Mouse (Mus musculus) G1E (cell line): Measurements from ENCODE around the gene Cenpc1.

Source experiments
- CTCF ChIP-seq: IDR thresholded peaks from 2 replicates; pipeline ENCODE4 v1.5.1; 2012; ENCODE audit warnings: low read depth, low read length, inconsistent platforms, mixed read lengths
- GATA1 ChIP-seq: IDR thresholded peaks from 2 replicates; pipeline ENCODE4 v1.6.1; 2012; ENCODE audit warnings: borderline replicate concordance, low read length, inconsistent platforms, mixed read lengths

DNA sequence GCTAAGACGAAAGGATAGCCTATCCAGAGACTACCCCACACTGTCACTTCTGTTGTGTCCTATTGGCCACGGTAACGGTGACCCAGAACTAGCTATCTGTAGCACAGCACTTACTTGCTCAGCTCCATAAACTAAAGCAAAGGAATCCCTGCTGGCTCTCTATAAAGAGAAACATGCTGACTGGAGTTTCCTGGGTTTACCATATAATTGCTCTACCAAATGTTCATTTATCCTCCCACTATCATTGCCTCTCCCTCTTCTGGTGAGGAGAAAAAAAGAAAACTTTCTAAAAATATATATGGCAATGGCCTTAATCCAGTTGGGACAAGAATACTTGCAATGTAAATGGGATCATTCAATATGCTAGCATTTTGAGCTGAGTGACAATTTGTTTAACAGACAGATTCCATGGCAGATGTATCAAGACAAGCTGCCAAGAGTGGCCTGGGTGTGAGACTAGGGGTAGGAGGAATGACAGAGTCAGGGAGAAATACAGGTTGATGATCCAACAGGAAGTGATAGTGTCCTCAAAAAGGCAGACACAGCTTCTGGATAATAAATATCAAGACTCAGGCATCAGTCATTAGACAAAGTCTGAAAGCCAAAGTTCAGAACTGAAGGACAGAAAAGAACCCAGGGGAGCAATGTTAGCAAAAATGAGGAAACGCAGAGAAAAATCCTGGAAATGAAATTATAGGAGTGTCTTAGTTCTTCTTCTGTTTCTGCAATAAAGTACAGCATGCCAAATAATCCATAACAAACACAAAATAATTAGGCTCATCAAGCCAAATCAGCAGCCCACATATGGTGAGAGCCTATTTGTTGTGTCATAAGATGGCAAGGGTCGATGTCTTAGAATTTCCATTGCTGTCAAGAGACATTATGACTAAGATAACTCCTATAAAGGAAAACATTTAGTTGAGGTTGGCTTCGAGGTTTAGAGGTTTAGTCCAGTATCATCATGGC lies 68.6 kb downstream of the Cenpc1 start:
- TF ChIP-seq GATA1 (no peak), CTCF (no peak)
